Mouse (Mus musculus) central nervous system, embryonic 18 days (tissue): Measurements from ENCODE around the gene Prkn. TPM values are rescaled to one million over a fixed set of nuclear protein-coding genes. Genes with fewer than 3 reads are reported as not detected.

Experiments used
- polyA plus RNA-seq: library from polyadenylated mRNA; depleted of rRNA; stranded (reverse); fragments of >200 nt; gene quantifications from 2 replicates; pipeline ENCODE4 v1.2.3, GENCODE M21; 2012; rRNA removed

The Prkn gene
- polyA plus RNA-seq, result 7.4 and 8.1 TPM in 2 replicates

GRCm38 (mm10) chr17:10840148-10840707, at the start of gene Prkn, which contains the start of gene Pacrg:
Gene Prkn, plus strand, starts transcription at chr17:10840384.
Gene Pacrg, minus strand, starts transcription at chr17:10840311.

Other genes with a start within 250 kb of the Prkn start
- gene Pacrg, start 73 bp upstream of the Prkn start, polyA plus RNA-seq, result 9.1 and 11.8 TPM in 2 replicates